Mouse (Mus musculus): Measurements from ENCODE around the gene Metap1d.

Metap1d gene

GRCm38 (mm10) chr2:71543948-71544347, 90.9 kb downstream of the Metap1d start:
- peak in 1 of 2 experiments; percentile 35 for DNase-seq (ENCODE audit: inconsistent age in 2 of 2, low spot score in 1 of 2)

- DNase-seq (ENCODE audit: inconsistent age in 2 of 2, low spot score in 1 of 2), result peak in 1 of 2 experiments; percentile 65
Observed at GRCm38 (mm10) chr2:71544391-71545285, 91.6 kb downstream of the Metap1d start.

GRCm38 (mm10) chr2:71545401-71545881, 92.4 kb downstream of the Metap1d start:
- peak in 1 of 2 experiments; percentile 70 for DNase-seq (ENCODE audit: inconsistent age in 2 of 2, low spot score in 1 of 2)

GRCm38 (mm10) chr2:71545882-71546639, 93.0 kb downstream of the Metap1d start:
- peak; percentile 40 to 78 for DNase-seq (ENCODE audit: inconsistent age in 2 of 2, low spot score in 1 of 2)

GRCm38 (mm10) chr2:71546640-71547071, 93.6 kb downstream of the Metap1d start, which contains the start of gene Dlx2:
Gene Dlx2 (minus strand): TSS chr2:71546754.
- DNase-seq (ENCODE audit: inconsistent age in 2 of 2, low spot score in 1 of 2), result peak; percentile 33 to 58

GRCm38 (mm10) chr2:71547829-71548228, 94.8 kb downstream of the Metap1d start:
- peak; percentile 68 to 89 for DNase-seq (ENCODE audit: inconsistent age in 2 of 2, low spot score in 1 of 2)

- no peak for DNase-seq (ENCODE audit: inconsistent age in 2 of 2, low spot score in 1 of 2)
Observed at GRCm38 (mm10) chr2:71550330-71550729, 97.3 kb downstream of the Metap1d start.

- no peak for DNase-seq (ENCODE audit: inconsistent age in 2 of 2, low spot score in 1 of 2)
Observed at GRCm38 (mm10) chr2:71551704-71552103, 98.6 kb downstream of the Metap1d start.

- DNase-seq (ENCODE audit: inconsistent age in 2 of 2, low spot score in 1 of 2), result no peak
Observed at GRCm38 (mm10) chr2:71556071-71556470, 103.0 kb downstream of the Metap1d start.

- no peak for DNase-seq (ENCODE audit: inconsistent age in 2 of 2, low spot score in 1 of 2)
Observed at GRCm38 (mm10) chr2:71566466-71566865, 113.4 kb downstream of the Metap1d start.

- no peak for DNase-seq (ENCODE audit: inconsistent age in 2 of 2, low spot score in 1 of 2)
Observed at GRCm38 (mm10) chr2:71573736-71574135, 120.7 kb downstream of the Metap1d start.

All from adrenal gland, adult (tissue).